Mouse (Mus musculus): ENCODE measurements around the gene Gpr15.

Gene Gpr15

GRCm38 (mm10) chr16:58672396-58672795 lies 46.5 kb downstream of the Gpr15 start:
- no peak for DNase-seq (ENCODE audit: low read depth, low spot score)

- DNase-seq (ENCODE audit: low read depth, low spot score) = no peak
Measured at GRCm38 (mm10) chr16:58671212-58671985, 47.5 kb downstream of the Gpr15 start.

- no peak for DNase-seq (ENCODE audit: low read depth, low spot score)
Measured at GRCm38 (mm10) chr16:58670643-58671042, 48.2 kb downstream of the Gpr15 start.

GRCm38 (mm10) chr16:58669917-58670630 lies 48.8 kb downstream of the Gpr15 start, which contains the start of gene Cpox:
Gene Cpox (plus strand): TSS chr16:58670292.
- DNase-seq (ENCODE audit: low read depth, low spot score) = peak; percentile 71

- no peak for DNase-seq (ENCODE audit: low read depth, low spot score)
Measured at GRCm38 (mm10) chr16:58669264-58669663, 49.6 kb downstream of the Gpr15 start.

GRCm38 (mm10) chr16:58668586-58668985 lies 50.3 kb downstream of the Gpr15 start:
- DNase-seq (ENCODE audit: low read depth, low spot score) = no peak

All from brain, embryonic 18.5 days (tissue).